Mouse (Mus musculus): ENCODE measurements around the gene Syn3.
A peak's percentile ranks its signal among the peaks of the same experiment; 100 is the strongest.

Syn3 gene

DNA sequence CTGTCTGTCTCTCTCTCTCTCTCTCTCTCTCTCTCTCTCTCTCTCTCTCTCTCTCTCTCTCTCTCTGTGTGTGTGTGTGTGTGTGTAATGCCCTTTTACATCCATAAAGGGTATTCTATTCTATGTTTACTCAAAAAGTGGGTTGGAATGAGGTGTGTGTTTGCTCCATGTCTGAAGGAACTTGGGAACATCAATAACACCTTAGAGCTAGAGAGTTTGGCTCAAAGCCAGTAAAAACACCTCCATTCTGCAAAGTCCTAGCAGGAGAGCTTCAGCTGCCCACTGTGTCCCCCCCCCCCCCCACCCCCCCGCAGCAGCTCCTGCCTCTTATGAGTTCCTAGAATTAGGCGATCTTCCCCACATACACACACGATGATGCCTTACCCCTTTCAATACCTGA is 161.5 kb downstream of the Syn3 start:
- DNase-seq, result no peak

DNA sequence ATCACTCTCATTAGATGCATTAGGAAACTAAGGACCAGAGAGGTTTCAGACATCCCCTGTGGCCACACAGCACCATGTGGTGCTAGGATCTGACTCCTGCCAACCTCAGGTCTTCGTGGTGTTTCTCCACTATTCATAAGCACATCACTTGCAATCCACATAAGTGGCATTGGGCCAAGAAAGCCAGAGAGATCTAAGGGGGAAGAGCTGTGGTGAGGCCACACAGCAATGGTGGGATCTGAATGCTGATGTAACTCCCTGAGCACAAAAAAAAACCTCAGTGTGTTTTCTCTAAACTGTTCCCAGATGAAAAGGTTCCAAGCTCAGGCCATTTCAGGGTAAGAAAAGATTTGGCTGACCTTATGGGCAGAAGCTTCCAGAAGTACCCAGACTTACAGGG is 162.2 kb downstream of the Syn3 start:
- no peak for DNase-seq

DNA sequence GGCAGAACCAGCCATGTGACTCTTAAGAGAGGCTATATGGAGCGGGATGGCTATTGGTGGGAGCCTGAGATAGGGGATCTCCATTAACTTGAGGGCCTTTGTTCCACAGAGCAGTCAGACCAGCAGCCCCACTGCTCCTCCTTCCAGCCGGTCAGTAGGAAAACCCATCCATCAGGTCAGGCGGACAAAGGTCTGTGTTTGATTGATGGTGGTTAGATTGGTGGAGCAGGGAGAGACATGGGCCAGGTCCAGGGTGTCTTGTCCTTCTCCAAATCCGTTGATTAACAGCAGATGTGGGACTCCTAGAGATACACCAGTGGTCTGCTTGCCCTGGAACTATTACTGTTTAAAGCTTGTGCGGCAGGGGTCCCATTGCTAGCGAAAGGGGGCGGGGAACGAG is 164.1 kb downstream of the Syn3 start:
- no peak for DNase-seq

DNA sequence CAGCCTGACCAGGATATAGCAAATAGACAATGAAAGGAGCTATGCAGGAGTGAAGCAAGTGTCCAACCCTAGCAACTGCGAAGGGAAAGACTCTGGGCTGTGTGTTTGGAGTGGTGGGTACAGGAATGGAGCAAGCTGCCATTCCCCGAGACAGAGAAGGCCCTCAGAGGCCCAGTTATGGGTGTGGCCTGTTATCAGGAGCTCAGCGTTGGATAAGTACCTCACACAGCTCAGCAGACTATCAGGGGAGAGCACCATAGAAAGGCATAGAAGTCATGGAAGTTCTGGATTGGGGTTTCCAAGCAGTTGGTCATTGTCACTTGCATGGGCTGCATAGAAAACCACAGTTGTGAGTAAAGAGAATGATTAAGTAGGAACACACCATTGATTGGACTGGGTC is 165.8 kb downstream of the Syn3 start:
- no peak for DNase-seq

DNA sequence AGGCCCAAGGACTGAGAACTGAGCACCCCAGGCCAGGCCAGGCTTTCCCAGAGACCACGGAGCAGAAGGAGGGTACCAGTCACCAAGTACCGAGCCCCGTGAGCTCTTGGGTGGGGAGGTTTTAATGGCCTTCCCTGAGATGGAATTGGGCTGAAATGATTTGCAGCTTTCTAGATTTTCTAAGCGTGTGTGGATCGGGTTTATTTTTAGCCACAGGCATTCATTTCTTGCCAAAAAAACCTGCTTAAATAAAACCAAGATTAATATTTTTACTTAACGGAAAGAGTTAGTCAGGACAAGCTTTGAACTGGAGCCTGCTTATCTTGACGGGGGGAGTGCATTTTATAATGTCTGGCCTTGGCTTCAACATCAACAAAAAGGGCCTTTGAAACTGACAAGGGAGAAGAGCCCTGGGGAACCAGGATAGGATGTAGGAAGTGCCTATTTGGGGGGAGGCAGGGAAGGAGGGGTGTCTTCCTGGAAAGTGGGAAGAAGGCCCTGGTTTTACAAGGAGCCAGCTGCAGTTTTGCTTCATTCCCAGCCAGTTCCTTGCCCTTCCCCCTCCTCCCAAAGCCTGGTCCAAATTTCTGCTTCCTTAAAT is 166.9 kb downstream of the Syn3 start:
- peak; percentile 75 for DNase-seq

DNA sequence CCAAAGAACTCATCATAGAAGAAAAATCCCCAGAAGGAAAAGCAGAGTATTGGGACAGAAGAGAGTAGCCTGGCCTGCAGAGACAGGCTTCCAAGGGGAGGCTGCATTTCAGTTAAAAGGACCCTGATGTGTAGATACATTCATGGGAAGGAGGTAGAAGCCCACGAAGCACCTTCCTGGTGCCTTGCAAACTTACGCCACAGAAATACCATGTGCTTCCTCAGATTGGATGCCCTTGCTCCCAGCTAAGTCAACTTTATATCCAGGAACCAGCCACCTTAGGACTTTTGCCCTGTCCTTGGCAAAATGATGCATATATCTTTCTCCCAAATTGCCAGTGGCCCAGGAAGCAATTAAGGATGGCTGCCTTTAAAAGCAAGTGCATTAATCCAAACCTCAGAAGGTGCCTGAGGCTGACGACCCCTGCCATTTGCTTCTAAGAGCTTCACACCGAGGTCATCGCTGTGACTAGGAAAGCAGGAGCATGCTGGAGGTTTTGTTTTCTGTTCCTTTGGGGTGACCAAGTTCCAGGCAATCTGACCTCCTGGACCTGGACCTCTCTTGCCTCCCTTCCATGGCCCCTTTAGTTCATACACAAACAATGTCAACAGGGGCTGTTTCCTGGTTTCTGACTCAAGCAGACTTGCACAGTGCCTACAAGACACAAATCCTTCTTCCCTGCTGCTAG is 167.6 kb downstream of the Syn3 start:
- DNase-seq, result peak; percentile 47

DNA sequence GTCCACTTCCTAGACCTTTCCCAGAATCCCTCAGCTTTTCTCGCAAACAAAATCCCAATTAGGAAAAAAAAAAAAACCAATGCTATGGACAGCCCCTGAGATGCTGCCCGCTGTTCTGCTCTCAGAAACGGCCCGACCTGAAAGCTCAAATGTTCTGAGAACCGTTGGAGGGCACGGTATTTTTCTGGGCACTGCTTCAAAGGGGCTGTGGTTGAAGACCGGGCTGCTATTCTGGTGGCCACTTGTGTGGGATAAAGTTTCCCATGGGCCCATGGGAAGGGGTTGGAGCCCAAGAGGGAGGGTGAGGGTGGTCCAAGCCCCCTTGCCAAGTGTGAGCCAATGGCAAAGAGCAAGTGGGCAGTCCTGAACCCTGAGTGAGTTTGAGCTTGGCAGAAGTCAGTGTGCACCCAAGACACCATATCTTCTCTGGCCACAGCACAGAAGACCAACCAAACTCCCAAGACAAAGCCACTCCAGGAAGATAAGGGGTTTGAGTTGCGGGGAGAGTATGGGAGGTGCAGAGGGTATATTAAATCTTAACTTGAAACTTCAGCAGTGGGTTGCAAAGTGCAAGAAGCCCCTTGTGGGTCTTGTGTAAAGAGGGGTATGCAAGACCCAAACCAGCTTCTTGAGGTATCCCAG is 169.3 kb downstream of the Syn3 start:
- no peak for DNase-seq

DNA sequence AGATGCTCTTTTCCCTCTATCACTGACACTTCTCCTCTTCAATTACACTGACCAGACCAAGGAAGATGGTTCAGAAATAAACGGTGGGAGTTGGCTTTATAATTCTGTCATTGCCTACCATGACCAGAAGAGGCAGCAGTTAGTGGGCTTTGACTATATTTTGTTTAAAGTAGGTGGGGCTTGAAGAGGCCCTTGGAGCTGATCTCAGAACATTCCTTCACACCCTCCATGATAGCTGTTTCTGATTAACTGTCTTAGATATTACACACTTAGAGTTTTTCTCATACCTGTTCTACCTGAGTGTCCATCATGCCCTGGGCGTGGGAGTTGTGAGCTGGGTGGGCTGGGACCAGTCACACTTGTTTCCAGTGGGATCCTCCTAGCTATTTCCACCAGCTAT is 170.0 kb downstream of the Syn3 start:
- DNase-seq, result no peak

DNA sequence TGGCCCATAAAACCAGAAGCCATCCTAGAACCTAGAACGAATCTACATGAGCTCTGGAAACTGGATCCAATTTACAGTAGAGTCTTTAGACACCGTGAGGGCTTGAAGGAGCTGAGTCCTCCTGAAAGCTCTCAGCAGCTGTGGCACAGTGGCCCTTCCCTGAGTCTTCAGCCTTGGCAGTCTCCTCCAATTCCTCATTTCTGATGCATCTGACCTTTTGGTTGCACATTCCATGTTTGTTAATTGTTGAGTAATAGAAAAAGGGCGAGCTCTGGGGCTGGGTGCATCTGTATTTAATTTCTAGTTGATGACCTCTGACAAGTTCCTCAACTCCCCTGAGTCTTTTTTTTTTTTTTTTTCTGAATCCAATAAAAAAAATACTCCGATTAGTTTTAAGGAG is 170.6 kb downstream of the Syn3 start:
- no peak for DNase-seq

DNA sequence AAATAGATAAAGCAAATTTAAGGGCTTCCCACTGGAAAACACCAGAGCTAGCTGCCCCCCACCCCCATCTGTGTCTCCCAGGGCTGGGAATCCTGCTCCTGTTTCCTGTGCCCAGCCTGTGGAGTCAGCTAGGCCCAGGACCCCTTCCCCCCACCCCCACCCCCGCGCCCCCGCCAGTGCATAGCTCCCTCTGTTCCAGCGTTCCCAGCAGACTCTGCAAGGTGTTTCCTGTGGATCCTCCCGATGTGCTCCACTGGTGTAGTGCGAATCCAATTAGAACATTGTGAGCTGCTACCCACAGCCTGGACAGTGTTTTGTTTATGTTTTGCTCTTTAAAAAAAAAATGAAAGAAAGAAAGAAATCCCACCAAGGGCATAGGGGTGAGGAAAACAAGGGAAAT is 173.4 kb downstream of the Syn3 start:
- no peak for DNase-seq

DNA sequence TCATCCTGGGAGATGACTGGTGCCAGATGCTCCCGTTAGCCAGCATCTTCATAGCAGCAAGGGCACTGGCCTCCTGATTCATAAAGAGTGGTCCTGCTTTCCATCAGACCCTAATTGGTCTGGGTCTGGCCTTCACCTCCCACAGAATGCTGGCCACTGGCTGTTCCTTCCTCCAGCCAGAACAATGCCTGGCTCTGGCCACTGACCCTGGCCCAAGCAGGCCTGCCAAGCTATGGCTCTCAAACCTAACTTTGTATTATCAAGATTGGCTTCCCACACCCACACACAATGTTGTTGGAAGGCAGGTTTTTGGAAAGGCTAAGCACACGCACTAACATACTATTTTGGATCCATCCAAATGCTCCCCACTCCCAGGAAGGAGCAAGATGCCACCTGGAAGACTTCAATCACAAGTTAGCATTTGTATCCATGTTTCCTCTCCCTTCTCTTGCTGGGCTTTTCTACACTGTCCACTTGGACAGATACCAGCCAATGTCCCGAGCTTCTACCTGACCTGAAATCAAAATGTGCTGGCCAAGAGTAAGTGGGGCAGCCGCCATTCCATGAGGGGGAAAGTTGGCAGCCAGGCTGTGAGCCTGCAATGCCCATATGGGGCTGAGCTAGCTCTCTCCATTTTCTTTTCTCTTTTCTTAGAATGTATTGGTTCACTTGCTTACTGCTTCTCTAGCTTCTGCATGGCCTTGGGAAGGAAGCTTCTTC is 175.3 kb downstream of the Syn3 start:
- DNase-seq, result no peak

DNA sequence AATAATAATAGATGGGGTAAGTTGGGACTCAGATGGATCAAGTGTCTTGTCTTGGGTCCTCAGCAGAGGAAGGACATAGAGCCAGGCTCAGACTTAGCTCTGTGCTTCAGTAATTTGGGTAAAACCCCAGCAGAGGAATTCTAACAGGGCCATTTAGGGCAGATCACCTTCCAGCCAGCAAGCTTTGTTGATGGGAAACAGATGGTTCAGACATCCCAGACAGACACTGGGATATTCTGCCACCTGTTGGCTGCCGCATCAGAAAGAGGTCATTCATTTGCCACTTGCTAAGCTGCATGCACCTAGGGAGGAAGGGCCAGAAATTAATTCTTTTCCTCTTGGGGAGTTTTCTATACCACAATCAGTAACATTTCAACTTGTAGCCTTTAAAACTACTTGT is 176.7 kb downstream of the Syn3 start:
- no peak for DNase-seq

DNA sequence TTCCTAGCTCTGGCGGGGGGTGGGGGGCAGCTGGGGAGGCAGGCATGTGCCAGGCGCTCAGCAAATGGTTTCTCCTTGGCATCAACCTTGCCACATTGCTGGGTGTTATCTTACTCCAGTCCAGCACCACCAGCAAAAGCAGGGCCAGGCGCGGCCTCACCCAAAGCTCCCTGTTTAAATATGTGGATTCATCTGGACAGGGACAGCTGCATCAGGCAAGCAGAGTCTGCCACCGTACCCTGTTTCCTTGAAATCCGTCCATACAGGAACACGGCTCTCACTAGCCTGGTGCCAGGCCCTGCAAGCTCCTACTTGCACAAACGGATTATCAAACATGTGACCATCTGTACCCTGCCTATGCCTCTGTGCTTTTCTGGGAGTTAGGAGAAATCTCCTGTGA is 177.5 kb downstream of the Syn3 start:
- no peak for DNase-seq

DNA sequence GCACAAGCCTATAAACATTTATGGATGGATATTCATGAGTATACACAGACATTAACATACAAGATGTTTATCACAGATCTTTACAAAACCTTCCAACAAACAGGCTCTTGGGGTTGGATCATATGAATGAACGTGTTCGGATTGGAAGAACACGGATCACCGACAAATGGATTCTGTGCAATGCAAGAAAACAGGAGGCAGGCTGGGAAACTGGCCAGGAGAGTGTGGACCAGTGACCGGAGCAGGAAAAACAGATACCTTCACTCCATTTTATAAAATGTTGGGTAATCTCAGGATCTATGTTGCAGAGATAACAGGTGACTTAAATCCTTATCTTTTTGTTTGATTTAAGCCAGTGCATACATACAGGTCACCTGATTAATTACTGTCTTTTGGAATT is 178.5 kb downstream of the Syn3 start:
- DNase-seq, result no peak

DNA sequence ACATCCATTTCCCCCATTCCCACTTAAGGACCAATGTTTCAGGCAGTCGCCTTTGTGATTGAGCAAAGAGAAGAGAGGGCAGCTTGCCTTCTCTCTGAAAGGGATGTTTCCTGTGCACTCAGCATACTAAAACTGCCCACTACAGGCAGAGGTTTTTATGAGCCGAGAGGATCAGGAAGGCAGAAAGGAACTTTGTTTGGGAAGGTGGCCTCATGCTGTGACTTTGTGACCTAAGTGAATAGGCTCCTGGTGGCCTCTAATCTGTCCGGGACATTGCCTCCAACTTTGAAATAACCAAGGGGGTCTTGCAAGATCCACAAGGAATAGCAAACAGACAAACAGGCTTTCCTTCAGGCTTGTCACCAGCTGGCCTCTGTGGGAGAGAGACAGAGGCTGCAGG is 179.2 kb downstream of the Syn3 start:
- no peak for DNase-seq

DNA sequence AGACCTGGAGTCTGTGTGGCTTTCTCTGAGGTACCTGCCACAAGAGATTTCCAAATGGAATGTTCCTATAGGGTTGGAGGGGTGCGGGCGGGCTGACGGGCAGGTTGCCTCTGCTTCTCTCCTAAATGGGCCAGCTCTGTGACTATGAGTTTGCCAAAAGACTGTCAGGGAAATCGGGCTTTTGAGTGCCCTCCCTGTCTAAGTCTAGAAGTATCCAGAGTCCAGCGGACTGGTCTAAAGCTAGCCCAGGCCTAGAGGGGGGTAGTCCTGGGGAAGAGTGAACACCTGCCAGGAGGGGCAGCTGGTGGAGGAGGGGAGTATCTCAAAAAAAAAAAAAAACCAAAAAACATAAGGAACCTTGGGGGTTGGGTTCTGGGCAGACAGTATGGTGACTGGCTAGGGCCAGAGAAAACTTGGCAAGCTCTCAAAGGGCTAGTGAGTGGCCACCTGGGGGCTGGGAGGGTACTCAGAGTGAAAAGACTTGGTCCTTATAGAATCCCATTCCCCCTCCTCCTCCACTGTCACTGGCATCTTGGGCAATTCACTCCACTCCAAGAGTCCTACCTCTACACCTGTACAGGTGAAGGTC is 180.1 kb downstream of the Syn3 start:
- no peak for DNase-seq

DNA sequence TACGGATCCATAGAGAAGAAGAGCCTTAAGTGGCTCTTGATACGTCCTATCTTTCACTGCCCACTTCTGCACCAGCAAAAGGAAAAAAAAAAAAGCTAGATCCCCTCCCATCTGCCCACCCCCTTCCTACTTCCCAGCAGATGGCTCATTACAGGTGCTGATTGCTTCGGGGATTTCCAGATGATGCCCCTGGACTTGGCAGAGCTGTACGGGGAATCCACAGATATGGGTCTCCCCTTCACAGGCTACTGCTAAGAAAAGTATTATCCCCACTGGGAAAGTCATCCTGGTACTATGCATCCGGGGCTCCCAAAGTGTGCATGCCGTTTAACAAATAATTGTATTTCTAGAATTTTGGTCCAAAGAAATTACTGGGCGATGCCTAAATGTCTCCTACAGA is 181.1 kb downstream of the Syn3 start:
- DNase-seq, result no peak

DNA sequence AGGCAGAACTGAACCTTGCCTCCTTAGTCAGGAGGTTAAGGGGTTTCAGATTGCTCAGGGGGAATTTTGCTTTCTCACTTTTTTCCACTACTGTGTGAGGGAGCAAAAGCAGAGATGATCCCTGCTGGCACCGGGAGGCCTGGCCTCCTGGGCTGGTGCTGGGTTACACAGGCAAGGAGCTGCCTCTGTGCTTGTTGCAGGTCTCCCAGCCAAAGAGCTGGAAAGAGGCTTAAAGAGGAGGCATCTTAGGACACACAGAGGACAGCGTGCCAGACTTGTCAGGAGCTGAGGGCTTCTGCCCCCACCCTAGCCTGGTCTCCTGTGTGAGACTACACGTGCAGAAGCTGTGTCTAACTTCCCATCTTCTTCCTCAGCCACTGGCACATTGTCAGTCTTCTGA is 183.2 kb downstream of the Syn3 start:
- no peak for DNase-seq

DNA sequence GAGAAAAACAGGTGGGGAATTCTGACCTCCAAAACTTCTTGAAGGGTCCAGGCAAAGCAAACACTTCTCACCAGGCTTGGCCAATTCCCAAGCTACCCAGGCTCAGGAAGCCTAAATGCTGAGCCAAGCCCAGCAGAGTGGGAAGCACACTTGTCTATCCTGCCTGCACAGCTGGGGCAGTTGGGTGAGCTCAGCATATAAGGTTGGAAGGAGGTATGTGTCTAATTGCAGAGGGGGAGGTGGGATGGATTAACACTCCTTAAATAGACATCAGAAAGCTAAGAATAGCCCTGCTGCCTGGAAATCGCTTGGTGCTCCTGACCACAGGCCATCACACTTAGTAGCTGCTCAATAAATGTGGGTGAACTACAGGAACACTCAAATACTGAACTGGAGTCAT is 185.2 kb downstream of the Syn3 start:
- no peak for DNase-seq

DNA sequence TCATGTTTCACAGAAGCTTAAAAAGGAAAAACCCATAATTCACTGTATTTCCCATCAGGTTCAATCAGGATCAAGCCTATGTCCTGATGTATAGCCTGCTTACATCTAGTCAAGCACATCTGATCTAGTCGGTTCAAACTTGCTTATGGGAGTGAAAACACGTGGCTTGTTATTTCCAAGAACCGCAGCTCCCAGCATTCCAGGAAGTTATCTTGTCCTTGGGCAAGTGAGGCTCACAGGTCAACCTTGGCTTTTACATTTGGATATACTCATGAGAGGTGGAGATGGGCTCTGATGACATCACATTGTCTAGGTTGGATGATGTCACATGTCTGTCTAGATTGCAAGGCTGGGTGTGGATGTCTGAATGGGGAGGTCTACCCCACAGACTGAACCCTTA is 185.7 kb downstream of the Syn3 start:
- no peak for DNase-seq

DNA sequence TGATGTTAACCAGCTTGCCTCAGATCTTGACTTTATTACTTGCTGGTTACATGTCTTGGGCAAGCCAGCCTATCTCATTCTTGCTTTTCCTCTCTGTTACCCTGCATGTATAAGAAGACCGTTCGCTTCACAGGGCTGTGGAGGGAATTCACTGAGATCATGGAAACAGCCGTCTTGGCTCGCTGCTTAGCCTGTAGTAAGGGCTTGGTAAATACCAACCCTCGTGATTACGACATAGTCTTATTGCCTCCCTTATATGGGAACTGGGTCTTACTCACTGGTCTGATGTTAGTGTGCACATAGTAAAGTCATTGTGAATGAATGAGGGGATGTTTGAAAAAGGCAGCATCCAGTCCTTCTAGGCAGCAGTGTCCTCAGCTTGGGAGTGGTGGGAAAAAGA is 188.2 kb downstream of the Syn3 start:
- peak; percentile 49 for DNase-seq

DNA sequence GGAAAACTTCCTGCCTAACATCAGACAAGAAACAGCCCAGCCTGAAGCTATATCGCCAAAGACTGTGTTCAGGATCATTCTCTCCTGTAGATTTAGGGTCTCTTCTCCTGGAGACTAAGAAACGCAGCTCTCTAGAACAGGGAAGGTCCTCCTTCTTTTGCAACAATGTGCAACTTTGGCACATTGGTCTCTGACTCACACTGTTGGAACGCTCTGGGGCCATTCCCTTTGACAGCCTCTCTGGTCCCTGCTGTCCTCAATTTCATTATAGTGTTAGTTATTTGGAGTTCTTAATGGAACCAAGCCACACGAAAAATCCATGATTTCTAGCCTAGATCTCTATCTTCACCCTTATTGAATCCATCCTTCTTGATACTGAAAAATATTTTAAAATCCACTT is 191.5 kb downstream of the Syn3 start:
- no peak for DNase-seq

DNA sequence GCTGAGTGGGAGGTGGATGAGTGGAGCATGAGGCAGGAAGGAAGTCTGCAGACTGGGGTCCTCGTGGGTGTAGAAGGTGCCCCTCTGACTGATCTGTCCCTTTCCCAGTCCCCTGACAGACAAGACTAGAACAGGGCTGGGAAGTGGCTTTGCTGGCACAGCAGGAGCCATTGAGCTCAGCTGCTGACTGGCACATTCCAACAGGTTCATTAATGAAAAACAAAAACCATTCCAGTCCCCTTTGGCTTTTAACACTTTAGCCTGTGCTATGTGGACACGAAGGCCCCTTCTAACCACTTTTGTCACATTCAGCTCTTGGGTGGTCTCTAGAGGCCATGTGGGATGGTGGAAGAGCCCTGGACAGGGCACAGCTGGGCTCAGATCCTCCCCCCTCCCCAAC is 194.1 kb downstream of the Syn3 start:
- peak; percentile 48 for DNase-seq

DNA sequence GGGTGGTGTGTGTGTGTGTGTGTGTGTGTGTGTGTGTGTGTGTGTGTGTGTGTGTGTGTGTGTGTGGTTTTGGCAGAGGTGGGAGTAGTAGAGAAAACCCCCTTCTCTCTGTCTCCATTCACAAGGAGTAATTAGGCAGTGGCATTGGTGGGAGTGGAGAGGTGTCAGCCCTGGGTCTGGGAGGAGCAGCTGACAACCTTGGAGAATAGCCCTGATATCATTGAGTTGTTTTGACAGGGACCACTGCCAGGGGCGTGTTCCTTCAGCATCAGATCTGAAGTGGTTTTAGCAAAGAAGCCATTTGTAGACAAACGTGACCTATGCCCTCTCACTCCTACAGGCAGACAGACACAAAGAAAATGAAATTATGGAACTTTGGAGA is 195.2 kb downstream of the Syn3 start:
- no peak for DNase-seq
